Mouse (Mus musculus): Measurements from ENCODE around the gene Narfl.
"Not testable (repeated sequence)": the region's sequence is repeated elsewhere in the genome, so short reads cannot be mapped to it uniquely, and the experiment has no call there.

Gene Narfl

DNA sequence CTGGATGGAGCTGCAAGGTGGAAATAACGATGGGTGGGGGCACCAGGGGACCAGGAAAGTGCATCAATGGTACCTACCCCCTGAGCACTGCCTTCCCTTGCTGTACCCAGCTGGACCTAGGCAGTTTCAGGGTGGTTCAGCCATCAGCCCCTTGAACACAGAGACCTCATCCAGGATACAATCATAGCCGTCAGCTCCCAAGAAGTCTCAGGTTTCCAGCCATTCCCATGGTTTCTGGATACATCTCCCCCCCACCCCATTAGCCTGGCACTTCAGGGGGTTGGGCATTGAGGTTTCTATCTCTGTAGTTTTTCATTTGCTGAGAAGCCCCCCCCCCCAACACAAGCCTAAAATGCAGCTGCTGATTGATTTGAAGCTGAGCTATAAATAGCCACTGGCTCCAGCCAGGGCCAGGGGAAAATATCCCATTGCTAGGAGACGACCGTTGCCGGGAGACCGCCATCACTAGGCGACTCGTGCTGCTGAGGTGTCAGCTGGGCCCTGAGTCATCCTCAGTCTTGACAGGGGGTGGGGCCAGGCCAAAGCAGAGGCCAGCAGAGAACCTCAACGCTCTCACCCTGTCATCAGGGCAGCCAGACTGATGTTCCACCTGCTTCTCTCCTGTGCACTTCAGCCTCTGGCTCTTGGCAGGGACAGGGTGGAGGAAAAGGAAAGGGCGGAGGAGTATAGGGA, 29.4 kb downstream of the Narfl start:
- peak; percentile 86 for DNase-seq (ENCODE audit: low read depth, low spot score)

DNA sequence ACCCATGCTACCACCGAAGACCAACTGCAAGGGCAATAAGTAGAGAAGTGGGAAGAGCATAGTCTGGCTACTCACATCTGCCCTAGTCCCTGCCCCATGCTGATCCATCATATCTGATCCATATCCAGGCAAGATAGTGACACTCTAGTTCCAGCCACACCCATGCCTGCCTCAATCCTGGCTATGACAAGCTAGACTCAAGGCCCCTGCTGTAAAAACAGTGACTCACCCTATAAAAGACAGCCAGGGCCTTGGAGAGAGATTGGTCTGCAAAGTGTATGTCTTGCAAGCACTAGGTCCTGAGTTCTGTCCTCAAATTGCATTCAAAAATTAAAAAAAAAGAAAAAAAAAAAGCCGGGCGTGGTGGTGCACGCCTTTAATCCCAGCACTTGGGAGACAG, 32.9 kb downstream of the Narfl start:
- no peak for DNase-seq (ENCODE audit: low read depth, low spot score)

DNA sequence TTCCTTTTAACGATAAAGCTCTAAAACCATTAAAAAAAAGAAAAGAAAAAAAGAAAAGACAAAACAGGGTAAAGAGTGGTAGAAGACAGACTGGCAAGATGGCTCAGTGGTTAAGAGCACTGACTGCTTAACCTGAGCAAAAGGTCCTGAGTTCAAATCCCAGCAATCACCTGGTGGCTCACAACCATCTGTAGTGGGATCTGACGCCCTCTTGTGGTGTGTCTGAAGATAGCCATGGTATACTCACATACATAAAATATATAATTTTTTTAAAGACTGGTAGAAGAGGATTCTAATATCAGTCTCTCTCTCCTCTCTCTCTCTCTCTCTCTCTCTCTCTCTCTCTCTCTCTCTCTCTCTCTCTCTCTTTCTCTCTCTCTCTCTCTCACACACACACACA, 33.9 kb downstream of the Narfl start:
- not testable (repeated sequence) for DNase-seq (ENCODE audit: low read depth, low spot score)

DNA sequence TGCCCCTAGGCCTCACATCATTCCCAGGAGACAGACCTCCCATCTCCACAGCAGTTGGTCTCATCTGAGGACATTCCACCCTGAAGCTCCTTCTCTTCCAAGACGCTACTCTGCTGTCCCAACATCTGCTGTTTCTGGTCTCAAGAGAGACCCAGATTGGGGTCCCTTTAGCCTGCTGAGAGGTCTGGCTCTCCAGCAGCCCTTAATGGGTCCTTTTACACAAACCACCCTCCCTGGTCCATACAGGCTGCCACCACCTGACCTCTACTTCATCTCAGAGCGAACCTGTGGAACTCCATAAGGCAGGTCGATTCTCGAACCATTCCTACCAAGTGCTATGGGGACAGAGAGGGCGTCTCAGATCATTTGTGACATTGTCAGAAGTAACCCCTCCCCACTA, 34.5 kb downstream of the Narfl start:
- no peak for DNase-seq (ENCODE audit: low read depth, low spot score)

GRCm38 (mm10) chr17:25808789-25809605, 35.4 kb downstream of the Narfl start, which contains the start of gene Fbxl16:
Gene Fbxl16, plus strand, starts transcription at chr17:25809085.
- peak; percentile 92 for DNase-seq (ENCODE audit: low read depth, low spot score)

GRCm38 (mm10) chr17:25809606-25810340, 36.2 kb downstream of the Narfl start:
- DNase-seq (ENCODE audit: low read depth, low spot score): no peak

DNA sequence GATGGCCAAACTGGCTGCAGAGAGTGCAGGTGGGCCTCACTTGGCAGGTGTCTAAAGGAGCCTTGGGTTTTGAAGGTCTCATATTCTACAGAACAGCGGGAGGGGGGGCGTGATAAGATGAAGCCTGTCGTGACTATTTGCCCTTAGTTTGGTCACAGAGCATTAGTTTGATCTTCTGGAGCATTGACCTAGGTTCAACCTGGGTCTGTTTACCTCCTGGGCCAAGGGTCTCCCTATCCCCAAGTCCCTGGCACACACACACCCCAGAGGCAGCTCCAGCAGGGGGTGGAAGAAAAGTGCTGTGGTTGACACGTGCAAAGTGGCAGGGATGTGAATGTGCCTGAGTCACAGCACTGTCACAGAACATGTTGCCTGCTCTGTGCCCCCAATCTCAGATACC, 37.3 kb downstream of the Narfl start:
- DNase-seq (ENCODE audit: low read depth, low spot score): no peak

DNA sequence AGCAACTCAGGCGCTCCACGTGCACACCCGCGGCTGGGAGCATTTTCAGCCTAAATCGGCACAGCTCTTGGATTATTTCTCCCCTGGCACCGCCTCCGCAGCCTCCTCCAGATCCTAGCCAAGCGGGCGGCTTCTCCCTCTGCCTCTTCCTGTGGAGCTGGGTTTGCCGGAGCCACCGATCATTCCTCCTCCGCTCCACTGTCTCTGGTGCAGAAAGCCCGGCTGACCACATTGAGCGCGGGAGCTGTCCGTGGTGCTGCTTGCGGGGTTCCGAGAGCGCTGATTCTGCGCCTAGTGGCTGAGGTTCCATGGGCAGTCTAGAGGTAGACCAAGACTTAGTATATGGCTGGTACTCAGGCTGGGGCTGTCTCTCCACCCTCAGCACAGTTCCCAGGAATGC, 39.9 kb downstream of the Narfl start:
- peak; percentile 90 for DNase-seq (ENCODE audit: low read depth, low spot score)

- DNase-seq (ENCODE audit: low read depth, low spot score): no peak
These were observed 44.1 kb downstream of the Narfl start for GRCm38 (mm10) chr17:25817662-25818061.

GRCm38 (mm10) chr17:25818851-25819780, 45.5 kb downstream of the Narfl start:
- no peak for DNase-seq (ENCODE audit: low read depth, low spot score)

DNA sequence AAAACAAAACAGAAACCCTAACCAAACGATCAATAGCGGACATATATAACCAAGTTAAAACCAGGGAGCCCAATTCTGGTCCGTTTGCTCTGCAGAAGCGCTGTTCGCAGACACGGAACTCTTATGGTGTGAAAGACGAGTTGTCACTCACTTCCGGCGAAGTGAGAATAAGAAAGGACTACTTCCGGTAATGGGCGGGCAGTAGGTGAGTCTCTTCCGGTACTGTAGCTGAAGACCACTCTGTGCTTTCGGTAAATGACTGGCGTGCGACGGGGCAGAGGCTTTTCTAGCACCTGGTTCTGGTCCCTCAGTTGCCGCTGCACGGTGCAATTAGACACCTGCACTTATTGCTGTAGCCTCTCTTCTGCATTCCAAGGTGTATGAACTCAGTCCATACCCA, 49.9 kb downstream of the Narfl start, which contains the start of gene Wdr24:
TSS of gene Wdr24 (plus strand) at position 176 of the 400 bp plus-strand sequence.
- DNase-seq (ENCODE audit: low read depth, low spot score): peak; percentile 94

GRCm38 (mm10) chr17:25824362-25825142, 51.0 kb downstream of the Narfl start:
- no peak for DNase-seq (ENCODE audit: low read depth, low spot score)

GRCm38 (mm10) chr17:25825311-25825710, 51.7 kb downstream of the Narfl start:
- DNase-seq (ENCODE audit: low read depth, low spot score): no peak

DNA sequence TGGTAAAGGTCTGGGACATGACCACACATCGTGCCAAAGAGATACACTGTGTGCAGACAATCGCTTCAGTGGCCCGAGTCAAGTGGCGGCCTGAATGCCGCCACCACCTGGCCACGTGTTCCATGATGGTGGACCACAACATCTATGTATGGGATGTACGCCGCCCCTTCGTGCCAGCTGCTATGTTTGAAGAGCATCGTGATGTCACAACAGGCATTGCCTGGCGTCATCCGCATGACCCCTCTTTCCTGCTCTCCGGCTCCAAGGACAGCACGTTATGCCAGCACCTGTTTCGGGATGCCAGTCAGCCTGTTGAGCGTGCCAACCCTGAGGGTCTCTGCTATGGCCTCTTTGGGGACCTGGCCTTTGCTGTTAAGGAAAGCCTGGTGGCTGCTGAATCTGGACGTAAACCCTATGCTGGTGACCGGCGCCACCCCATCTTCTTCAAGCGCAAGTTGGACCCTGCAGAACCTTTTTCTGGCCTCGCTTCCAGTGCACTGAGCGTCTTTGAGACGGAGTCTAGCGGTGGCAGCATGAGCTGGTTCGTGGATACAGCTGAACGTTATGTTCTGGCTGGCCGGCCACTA, 52.5 kb downstream of the Narfl start:
- no peak for DNase-seq (ENCODE audit: low read depth, low spot score)

DNA sequence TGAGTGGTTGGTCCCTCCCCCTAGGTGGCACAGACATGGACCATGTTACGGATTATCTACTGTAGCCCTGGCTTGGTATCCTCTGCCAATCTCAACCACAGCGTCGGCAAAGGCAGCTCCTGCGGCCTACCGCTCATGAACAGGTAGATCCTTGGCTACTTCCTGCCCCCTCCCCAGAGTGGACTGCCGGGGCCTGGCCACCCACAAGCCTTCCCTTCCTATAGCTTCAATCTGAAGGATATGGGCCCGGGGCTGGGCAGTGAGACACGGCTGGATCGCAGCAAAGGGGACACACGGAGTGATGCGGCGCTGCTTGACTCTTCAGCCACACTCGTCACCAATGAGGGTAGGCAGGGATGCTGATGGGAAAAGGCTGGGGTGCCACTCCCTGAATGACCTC, 53.4 kb downstream of the Narfl start:
- DNase-seq (ENCODE audit: low read depth, low spot score): no peak

GRCm38 (mm10) chr17:25827546-25828222, 54.1 kb downstream of the Narfl start:
- DNase-seq (ENCODE audit: low read depth, low spot score): no peak

- no peak for DNase-seq (ENCODE audit: low read depth, low spot score)
These were observed 54.6 kb downstream of the Narfl start for GRCm38 (mm10) chr17:25828223-25828594.

GRCm38 (mm10) chr17:25828712-25829557, 55.4 kb downstream of the Narfl start, which contains the start of gene Jmjd8:
Gene Jmjd8, plus strand, starts transcription at chr17:25828867.
- peak; percentile 89 for DNase-seq (ENCODE audit: low read depth, low spot score)

All from telencephalon, adult 2 months (tissue).